Mouse (Mus musculus) kidney, adult 9 months (tissue): ENCODE results near the gene Gorasp2.
A peak's percentile ranks its signal among the peaks of the same experiment; 100 is the strongest.

Experiments used
- DNase-seq: peaks from one replicate; pipeline ENCODE4 v3.0.0; 2022

The Gorasp2 gene

DNA sequence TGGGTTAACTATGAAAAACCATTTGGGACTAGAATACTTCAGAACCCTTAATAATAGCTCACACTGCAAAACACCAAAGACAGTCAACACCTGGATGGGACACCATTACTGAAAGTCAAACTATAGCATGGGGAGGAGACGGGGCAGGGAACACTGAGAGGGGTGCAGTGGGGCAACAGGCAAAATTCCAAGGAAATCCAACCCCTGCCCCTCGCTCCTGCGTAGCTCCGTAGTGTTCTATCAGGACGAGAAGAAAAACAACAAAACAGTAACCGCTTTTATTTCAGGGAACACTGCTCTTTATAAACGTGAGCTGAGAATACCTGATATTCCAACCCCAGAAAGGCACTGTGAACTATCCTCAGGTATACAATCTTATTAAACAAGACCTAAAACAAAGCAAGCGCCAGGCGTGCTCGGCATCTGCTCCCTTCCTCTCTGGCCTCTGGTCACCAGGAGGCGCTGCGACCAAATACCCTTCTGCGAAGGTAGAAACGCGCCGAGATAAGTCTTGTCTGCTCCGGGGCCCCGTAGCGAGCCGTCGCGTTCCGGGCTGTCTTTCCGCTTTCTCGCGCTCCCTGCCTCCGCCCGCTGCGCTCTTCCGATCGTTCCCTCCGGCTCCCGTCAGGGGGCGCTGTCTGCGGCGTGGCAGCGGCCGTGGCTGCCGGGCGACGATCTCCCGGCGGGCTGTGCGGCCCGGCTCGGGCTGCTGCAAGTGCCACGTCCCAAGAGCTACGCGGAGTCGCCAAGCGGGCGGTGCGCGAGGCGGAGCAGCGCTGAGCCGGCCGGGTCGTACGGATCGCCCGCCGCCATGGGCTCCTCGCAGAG is at the start of gene Gorasp2:
Gene Gorasp2, plus strand, starts transcription at position 690 of the 828 bp plus-strand sequence.
- peak; percentile 97 for DNase-seq

DNA sequence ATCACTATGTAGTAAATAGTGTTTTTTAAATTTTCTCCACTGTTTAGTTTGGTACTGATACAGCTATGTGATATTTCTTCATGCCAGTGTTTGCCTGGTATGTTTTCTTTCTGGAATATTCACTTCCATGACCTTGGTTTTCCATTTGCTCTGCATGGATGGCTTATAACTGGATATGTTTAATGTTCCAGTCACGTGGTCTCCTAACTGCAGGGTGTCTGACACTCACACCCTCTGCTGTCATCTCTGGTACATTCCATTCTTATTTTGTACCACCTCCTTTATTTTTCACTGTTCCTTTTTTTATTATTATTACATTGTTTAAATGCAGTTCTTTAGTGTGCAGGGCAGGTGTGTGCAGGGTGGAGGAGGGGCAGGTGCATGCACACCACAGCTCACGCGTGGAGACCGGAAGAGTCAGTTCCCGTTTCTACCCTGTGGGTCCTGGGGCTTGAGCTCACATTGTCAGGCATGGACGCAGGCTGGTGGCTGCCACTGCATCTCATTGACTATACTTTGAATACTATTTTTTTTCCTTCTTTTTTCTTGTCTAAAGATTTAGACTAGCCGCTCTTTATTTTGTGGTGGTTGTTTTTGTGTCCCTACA is 46.5 kb upstream of the Gorasp2 start:
- no peak for DNase-seq

DNA sequence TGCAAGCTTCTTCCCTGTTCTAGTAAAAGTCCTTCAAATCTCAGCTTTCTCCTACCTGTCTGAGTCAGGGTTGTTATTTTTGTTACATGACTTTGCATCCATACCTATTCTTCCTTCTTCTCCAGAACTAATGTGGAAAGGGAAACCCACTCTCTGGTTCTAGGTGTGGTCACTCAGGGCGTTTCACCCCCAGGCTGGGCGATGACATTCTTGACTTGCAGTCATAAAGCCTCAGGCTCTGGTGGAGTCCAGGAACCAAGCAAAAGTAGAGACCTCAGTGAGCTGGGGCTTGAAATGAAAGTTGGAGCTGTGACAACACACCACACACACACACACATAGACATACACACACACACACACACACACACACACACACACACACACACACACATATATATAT is 45.3 kb upstream of the Gorasp2 start:
- DNase-seq: no peak

DNA sequence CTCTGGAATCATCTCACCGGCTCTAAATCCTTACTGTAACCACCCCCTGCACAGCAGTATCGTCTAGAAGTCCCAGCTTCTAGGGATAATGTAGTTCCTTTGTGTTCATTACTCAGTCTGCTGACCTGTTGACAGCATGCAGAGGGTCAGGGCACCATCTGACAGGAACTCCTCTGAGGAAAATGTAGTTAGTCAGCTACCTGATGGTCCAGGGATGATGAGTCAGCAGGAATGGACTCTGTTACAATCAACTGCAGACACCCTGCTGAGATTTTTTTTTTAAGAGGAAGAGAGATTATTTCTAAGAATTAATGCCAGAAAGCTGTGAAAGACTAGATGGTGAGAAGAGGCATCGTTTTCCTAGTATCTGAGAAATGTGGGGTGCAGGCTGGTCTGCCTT is 44.8 kb upstream of the Gorasp2 start:
- no peak for DNase-seq

DNA sequence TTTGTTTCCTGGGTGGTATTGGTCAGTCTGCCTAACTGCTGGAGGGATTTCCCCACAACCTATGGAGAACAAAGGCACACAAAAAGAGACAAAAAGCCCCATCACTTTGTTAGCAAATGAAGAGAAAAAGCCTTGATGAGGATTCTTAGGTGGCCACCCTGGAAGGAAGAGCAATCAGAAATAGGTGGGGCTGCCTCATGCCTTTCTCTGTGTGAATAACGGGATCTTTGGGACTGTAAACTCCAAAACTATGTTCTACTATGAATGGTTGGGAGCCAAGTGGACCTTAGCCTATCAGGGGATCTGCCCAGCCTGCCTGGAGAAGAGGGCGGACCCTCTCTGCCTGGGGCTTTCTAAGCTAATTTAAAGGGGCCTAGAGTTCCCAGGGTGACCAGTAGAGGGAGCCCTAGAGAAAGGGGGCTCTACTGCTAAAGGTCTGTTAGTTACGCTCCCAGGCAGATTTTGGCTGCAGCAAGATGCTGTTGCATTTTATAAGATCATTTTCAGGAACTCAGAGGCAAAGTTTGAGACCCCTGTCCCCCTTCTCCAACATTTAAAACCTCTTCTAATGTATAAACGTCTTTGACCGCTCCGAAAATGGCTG is 42.0 kb upstream of the Gorasp2 start:
- DNase-seq: no peak

DNA sequence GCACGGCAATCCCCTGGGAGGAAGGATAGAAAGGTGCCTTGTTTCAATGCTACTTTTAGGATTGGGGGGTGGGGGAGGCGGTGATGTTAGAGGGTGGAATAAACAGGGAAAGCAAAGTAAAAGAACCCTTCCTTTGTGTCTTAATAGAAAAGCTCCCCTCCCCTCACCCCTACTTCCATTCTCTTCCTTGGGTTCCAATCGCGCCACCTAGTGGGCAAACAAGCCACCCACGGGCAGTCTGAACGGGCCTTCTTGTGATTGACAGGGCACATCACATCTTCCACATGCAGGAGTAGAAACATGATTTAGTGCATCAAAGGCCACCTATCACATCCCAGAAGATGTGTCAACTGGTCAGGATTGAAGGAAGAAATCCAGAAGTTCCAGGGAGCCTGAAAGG is 41.2 kb upstream of the Gorasp2 start:
- DNase-seq: peak; percentile 33

DNA sequence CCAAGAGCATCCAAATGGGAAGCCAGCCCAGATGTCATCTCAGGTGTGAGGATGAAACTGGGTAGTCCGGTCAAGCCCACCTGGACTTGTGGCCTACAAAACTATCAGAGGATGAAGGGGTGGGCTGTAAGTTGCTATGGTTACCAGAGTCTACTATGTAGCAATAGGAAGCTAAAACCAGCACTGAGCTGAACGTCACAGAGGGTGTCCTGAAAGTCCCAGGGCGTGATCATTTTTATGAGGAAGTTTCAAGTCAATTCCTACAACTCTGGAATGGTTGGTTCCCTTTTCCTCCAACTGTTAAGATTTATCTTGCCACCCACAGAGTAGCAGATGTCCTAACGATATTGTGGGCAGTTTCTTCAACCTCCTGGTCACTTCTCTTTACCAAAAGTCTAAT is 39.1 kb upstream of the Gorasp2 start:
- no peak for DNase-seq

DNA sequence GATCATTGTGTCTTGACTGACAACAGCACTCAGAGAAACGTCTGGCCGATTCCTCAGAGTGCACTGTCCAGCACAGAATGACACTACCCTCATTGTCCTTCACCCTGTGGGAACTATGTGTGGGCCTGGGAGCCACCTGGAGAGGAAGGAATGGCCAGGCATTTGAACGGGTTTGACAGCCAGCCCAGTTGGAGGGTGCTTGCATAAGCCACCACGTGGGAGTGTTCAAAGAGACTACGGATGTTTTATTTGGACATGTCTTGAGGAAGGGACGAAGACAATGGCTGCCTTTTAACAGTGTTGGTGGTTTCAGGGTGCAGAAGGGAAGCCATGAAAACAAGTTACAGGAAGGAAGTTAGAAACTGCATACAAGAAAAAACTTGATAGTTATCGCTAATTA is 35.6 kb upstream of the Gorasp2 start:
- DNase-seq: no peak

DNA sequence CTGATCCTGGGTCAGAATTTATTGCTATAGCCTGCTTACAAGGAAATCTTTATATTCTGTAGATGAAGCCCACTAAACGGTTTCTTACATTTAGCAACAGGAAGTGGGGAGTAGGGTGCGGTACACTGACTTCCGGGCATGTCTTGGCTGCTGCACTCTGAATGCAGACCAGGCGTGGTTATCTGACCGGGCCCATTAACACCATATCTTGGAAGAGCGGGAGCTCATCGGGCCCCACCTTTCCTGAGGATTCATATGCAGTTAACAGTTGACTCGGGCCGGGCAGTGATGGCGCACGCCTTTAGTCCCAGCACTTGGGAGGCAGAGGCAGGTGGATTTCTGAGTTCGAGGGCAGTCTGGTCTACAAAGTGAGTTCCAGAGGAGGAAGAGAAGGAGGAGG is 33.0 kb upstream of the Gorasp2 start:
- no peak for DNase-seq

DNA sequence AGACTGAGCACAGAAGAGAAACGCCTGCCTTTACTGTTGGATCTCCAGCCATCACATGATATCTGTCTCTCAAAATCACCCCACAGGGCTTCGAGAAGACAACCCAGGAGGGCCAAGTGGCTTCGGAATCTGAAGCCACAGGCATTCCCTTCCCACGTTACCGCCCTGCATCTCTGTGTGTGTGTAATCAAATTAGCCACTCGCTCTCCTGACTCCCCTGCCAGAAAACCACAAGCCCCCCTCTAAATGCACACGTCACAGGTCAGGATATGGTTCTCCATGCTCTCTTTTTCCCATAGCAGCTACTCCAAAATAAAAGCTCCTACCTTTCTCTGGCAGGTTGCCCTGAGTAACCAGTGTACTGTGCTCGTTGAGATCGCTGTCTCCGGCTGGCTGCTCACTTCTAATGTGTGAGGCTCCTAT is 32.0 kb upstream of the Gorasp2 start:
- peak; percentile 56 for DNase-seq

DNA sequence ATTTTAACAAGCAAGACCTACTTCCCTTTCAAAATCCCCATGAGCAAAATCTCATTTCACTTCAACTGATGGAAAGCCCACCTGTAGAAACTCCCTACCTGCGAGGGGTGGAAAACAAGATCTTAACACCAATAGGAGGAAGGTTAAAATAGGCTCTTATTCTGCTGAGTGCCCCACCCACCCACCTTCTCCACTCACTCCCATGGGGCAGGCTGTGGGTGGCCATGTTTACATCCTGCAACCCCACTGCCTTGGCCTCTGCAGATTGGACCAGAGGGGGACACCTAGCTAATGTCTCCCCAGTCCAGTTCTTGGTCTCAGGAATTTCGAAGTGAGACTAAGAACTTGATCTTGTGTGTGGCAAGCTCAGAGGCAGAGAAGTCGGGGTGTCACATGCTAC is 31.5 kb upstream of the Gorasp2 start:
- DNase-seq: no peak

DNA sequence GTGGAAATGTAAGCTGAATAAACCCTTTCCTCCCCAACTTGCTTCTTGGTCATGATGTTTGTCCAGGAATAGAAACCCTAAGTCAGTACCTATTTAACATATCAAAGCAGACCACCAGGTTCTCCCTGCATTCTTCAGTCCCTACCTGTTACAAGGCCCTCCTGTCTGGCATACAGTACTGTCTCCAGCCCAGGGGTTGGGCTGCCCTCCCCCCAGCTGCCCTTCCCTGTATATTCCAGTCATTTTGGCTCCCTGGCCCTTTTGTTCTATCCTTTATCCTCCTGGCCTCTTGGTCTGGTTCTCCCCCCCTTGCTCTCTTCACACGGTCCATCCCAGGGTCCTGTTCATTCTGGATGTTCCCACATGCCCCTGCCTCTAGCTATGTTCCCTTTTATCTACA is 30.1 kb upstream of the Gorasp2 start:
- DNase-seq: no peak

DNA sequence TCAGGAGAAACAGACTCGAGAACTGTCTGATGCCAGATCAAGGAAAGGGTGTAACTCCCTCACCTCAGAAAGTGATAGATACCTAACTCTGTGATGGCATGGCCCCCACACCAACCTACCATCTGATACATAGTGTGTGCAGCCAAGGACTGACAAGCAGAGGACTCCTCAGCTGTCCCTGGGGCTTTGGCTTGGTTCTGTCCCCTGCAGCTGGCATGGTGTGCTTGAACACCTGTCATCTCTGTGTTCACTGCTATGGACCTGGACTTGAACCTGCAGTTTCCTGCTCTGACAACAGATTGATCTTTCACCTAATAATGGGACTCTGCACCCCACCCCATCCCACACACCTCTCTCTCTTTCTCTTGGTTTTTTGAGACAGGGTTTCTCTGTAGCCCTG is 29.0 kb upstream of the Gorasp2 start:
- DNase-seq: no peak

DNA sequence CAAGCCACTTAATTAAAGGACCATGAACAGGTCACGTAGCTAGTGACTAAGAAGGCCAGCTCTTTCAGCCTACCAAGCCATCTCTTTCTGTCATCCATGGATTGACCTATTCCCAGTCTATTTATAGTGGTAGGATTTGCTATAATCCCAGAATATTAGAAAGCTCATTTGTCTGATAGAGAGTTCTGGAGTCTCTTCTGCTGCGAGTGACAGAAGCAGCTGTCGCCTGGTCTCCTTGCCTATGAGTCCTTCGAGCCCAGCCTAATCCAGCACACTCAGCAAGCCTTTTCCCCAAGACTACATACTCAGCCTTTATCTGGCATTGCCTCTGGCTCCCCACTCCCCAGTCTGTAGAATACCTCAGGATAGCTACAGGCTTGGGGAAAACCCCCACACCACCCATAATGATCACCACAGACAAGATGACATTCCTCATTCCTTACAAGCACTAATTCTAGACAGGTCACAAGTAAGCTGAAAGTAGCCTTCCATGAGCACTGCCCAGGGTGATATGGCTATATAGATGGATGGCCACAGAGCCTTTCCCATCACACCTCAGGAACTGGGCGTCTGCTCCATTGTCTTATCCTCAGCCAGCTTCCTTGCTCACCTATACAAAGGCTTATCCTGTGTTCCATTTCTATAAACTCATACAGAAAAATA is 27.2 kb upstream of the Gorasp2 start:
- DNase-seq: no peak

DNA sequence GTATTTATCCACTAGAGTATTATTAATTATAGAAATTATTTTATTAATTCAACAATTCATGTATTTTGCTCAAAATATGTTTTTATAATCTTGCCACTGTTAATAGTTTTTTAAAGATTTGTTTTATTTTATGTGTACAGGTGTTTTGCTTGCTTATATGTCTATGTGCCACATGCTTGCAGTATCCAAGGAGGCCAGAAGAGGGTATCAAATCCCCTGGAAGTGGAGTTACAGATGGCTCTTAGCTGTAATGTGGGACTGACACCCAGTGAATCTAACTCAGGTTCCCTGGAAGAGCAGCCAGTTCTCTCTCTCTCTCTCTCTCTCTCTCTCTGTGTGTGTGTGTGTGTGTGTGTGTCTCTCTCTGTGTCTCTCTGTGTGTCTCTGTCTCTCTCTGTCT is 20.4 kb upstream of the Gorasp2 start:
- no peak for DNase-seq

DNA sequence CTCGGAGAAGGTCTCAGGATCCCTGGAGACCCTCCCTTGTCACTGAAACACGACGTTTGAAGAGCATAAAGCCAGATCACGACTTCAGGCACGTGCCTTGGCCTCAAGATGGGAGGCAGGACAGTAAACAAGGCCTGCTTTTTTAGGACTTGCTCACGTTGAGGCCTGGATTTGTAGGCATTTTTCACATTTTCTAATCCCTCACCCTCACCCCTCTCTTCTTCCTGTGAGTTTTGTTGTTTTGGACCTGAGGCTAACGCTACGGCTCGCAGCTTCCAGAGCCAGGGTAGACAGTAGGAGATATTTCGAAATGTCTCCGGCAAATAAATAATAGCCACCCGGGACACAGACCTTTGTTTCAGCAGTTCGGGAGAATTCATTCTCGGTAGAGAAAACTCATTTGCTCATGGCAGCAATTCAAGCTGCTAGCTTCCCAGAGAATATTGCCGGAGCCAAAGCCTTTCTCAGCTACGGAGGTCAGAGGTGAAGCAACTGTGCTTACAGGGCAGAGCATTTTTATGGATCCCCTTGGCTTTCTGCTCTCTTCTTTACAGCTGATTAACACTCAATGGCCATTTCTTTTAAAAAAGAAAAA is 18.3 kb upstream of the Gorasp2 start:
- DNase-seq: peak; percentile 25

DNA sequence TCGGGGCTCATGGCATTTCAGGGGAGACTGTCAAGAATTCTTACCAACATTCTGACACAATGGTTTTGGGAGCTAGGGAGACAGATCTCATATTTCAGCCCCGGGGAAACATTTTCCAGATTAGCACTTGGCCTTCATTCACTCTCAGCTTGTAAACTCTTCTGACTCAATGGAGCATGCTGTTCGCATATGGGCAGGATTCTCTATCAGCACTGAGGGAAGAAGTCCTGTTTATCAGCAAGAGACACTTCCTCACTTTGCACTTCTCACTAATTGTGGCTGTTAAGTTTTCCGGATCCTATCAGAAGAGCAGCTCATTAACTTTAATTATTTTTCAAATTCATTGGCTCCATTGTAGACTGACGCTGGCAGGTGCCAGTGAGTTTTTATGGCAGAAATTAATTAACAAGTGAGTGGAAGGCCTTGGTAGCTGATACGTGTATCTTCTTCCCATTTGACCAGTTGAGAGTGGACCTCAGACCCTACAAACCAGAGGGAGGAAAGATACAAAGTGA is 16.1 kb upstream of the Gorasp2 start:
- DNase-seq: no peak

DNA sequence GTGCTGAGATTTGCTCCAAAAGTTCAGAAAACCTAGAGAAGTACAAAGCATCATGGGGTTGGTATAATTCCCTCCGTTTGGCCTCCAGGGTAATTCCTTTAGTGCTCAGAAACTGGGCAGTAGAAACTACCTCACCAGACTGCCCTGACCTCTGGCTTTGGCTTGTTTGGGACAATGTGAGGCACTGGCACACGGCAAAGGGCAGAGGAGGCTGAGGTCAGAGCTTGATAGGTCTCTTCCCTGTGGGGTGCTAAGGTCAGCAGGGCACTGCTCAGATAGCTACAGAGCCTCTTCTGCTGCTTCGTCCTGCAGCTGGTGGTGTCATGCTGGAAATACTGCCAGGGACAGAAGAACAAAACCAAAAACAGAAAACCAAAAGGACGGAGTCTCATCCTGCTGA is 13.7 kb upstream of the Gorasp2 start:
- DNase-seq: no peak

DNA sequence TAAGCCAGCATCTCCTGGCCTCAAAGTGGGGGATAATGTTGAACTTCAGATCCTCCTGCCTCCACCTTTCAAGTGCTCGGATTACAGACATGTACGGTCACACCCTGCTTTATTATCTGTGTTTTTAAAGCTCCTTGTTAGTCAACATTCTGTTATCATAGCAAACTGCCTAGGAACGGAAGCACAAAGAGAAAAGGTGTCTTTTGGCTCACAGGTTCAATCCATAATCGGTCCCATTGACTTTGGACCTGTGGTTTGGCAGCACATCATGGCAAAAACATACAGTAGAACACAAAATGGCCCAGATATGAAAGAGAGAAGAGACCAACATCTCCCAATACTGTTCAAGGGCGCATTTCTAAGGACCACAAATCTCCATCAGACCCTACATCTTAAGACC is 13.1 kb upstream of the Gorasp2 start:
- DNase-seq: no peak

DNA sequence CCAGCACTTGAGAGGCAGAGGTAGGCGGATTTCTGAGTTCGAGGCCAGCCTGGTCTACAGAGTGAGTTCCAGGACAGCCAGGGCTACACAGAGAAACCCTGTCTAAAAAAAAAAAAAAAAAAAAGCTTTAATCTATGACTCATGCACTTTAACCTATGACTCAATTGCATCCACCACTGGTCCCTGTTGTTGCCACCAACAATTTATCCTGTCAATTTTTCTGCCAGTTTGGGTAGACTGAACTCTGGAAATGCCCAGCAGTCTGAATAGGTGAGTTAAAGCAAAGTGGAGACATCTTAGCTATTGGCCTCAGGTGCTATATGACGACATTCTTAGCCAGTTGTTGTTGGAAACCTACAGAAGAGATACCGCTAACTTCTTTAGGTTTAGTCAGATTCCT is 11.9 kb upstream of the Gorasp2 start:
- no peak for DNase-seq

DNA sequence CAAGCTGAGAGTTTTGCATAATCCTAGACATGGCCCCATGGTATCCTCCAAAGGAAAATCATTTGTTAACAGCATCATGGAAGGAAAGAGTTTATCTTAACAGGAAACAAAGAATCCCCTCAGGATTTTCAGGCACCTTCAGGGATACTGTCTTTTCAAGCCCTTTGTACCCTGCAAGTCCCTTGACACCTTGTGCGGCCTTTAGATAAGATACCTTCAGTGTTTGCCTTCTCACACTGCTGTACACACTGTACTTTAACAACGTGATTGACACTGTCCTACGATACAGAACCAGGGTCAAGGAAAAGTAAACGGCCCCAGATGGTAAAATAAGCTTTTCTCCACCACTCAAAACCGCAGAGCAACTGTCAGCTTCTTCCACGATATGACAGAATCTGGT is 9.6 kb upstream of the Gorasp2 start:
- DNase-seq: no peak

DNA sequence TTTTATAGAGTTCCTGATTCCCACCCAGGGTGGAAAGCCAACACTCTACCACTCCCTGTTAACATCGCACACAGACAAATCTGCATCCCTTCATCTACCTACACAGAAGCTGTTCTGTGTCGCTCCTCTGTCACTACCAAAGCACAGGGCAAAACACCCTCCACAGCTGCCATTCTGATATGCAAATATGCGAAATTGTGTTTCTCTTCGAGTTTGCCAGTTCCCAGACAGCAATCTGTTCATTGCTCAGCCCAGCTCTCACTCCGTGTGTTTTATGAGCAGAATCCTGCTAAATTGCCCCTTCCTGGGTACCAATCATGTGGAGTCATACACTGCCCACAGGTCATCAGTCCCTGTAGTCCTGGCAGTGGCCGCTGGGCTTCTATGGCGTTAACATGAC is 4.3 kb upstream of the Gorasp2 start:
- no peak for DNase-seq
